Comparison of ENCODE assay signal across 15 mouse cellular contexts in genomic region chr4:84786583-84786982, GRCm38 (mm10).
DNase-seq lines count a peak whose midpoint lies in the region; ATAC-seq and TF ChIP-seq lines count a peak whose summit lies in the region.
"Had no signal": no experiment of that assay in that cellular context is flagged by ENCODE, and none has a peak within 500 bp of the region (broad histone marks: within the 10 kb centered on the region; RNA-seq: fewer than 3 reads in every experiment).

No protein-coding gene starts in this region.

- ATAC-seq in hindbrain, postnatal 0 days, result peak; percentile 71; the same call in 1 of the 2 replicates
- no peak; the same call in 1 of the 2 replicates for ATAC-seq in embryonic facial prominence, embryonic 13.5 days (ENCODE audit: insufficient number of reproducible peaks, insufficient read depth, low FRiP score, low TSS enrichment, low read depth)
- no peak for ATAC-seq in forebrain, embryonic 13.5 days
- ATAC-seq: forebrain, postnatal 0 days; intestine, embryonic 15.5 days had no signal

- no peaks in the 10 kb centered on the region for H3K36me3 ChIP-seq in hindbrain, postnatal 0 days (ENCODE audit: insufficient read depth, low read length)
- no peaks in the 10 kb centered on the region for H3K36me3 ChIP-seq in hindbrain, embryonic 10.5 days
- no peaks in the 10 kb centered on the region for H3K36me3 ChIP-seq in embryonic facial prominence, embryonic 13.5 days
- H3K36me3 ChIP-seq in limb, embryonic 10.5 days, result no peaks in the 10 kb centered on the region
- H3K36me3 ChIP-seq in forebrain, embryonic 13.5 days (ENCODE audit: poor library complexity, severe bottlenecking), result no peaks in the 10 kb centered on the region
- H3K36me3 ChIP-seq: intestine, embryonic 15.5 days; stomach, embryonic 15.5 days had no signal

- TF ChIP-seq CTCF in hindbrain, postnatal 0 days (IDR thresholded peaks at IDR 0.05; ENCODE audit: low read depth), result no peak

- H3K4me3 ChIP-seq in hindbrain, postnatal 0 days (ENCODE audit: low read length), result no peak overlapping the region
- no peak overlapping the region for H3K4me3 ChIP-seq in hindbrain, embryonic 10.5 days
- H3K4me3 ChIP-seq in embryonic facial prominence, embryonic 13.5 days, result no peak overlapping the region
- no peak overlapping the region for H3K4me3 ChIP-seq in limb, embryonic 10.5 days
- no peak overlapping the region for H3K4me3 ChIP-seq in forebrain, embryonic 13.5 days
- H3K4me3 ChIP-seq: intestine, embryonic 15.5 days; left cerebral cortex, adult 2 months; stomach, embryonic 15.5 days had no signal

- no peaks in the 10 kb centered on the region for H3K4me1 ChIP-seq in hindbrain, postnatal 0 days (ENCODE audit: insufficient read depth, low read length)
- H3K4me1 ChIP-seq in hindbrain, embryonic 10.5 days (replicated peaks), result no peaks in the 10 kb centered on the region
- peaks cover 17% of the 10 kb centered on the region for H3K4me1 ChIP-seq in embryonic facial prominence, embryonic 13.5 days
- H3K4me1 ChIP-seq in limb, embryonic 10.5 days, result peaks cover 12% of the 10 kb centered on the region
- H3K4me1 ChIP-seq in forebrain, embryonic 13.5 days, result 0 out of 2 replicates have a peak, but pooled peaks cover 4% of the 10 kb centered on the region
- H3K4me1 ChIP-seq: intestine, embryonic 15.5 days; stomach, embryonic 15.5 days had no signal

- H3K4me2 ChIP-seq in hindbrain, postnatal 0 days (ENCODE audit: low read depth, low read length), result no peak overlapping the region
- no peak overlapping the region for H3K4me2 ChIP-seq in embryonic facial prominence, embryonic 13.5 days
- H3K4me2 ChIP-seq in forebrain, embryonic 13.5 days, result no peak overlapping the region
- H3K4me2 ChIP-seq: intestine, embryonic 15.5 days; liver, embryonic 11.5 days; stomach, embryonic 15.5 days had no signal

- peak; percentile 46 for DNase-seq in adrenal gland, postnatal 14 days
- DNase-seq in adrenal gland, adult 2 months, result no peak
- DNase-seq in hindbrain, postnatal 0 days (ENCODE audit: low spot score), result no peak
- no peak for DNase-seq in hindbrain, embryonic 10.5 days (ENCODE audit: low spot score)
- no peak for DNase-seq in limb, embryonic 10.5 days (ENCODE audit: low spot score)
- no peak for DNase-seq in left cerebral cortex, adult 8-10 months (ENCODE audit: low spot score in 2 of 2)
- DNase-seq: forebrain, postnatal 0 days; kidney, postnatal 4 days; right cerebral cortex, postnatal 4 days had no signal

- no peaks in the 10 kb centered on the region for H3K27me3 ChIP-seq in hindbrain, postnatal 0 days (ENCODE audit: insufficient read depth, low read length)
- no peaks in the 10 kb centered on the region; the same call in 1 of the 2 replicates for H3K27me3 ChIP-seq in hindbrain, embryonic 10.5 days (ENCODE audit: insufficient read depth, poor library complexity, severe bottlenecking)
- H3K27me3 ChIP-seq in embryonic facial prominence, embryonic 13.5 days, result no peaks in the 10 kb centered on the region
- no peaks in the 10 kb centered on the region for H3K27me3 ChIP-seq in limb, embryonic 10.5 days (ENCODE audit: low read depth, poor library complexity, severe bottlenecking)
- no peaks in the 10 kb centered on the region for H3K27me3 ChIP-seq in forebrain, embryonic 13.5 days
- H3K27me3 ChIP-seq: intestine, embryonic 15.5 days; stomach, embryonic 15.5 days had no signal

- H3K9me3 ChIP-seq in hindbrain, postnatal 0 days (ENCODE audit: low read length), result no peaks in the 10 kb centered on the region
- no peaks in the 10 kb centered on the region for H3K9me3 ChIP-seq in hindbrain, embryonic 10.5 days
- no peaks in the 10 kb centered on the region for H3K9me3 ChIP-seq in embryonic facial prominence, embryonic 13.5 days
- H3K9me3 ChIP-seq in limb, embryonic 10.5 days (replicated peaks), result no peaks in the 10 kb centered on the region
- H3K9me3 ChIP-seq in forebrain, embryonic 13.5 days (replicated peaks), result no peaks in the 10 kb centered on the region
- H3K9me3 ChIP-seq: intestine, embryonic 15.5 days; stomach, embryonic 15.5 days had no signal

- 47% methylated on average over 6 of the region's 6 CpGs for WGBS in hindbrain, postnatal 0 days
- 67% methylated on average over 6 of the region's 6 CpGs for WGBS in hindbrain, embryonic 10.5 days
- 50% methylated on average over 6 of the region's 6 CpGs for WGBS in embryonic facial prominence, embryonic 13.5 days
- WGBS in limb, embryonic 10.5 days, result 62% methylated on average over 6 of the region's 6 CpGs
- WGBS in forebrain, embryonic 13.5 days, result 69% methylated on average over 6 of the region's 6 CpGs

- no peak overlapping the region for H3K27ac ChIP-seq in hindbrain, postnatal 0 days
- H3K27ac ChIP-seq in hindbrain, embryonic 10.5 days, result no peak overlapping the region
- 0 out of 2 replicates have a peak overlapping the region, but pooled peaks have one; percentile 14 for H3K27ac ChIP-seq in embryonic facial prominence, embryonic 13.5 days
- 0 out of 2 replicates have a peak overlapping the region, but pooled peaks have one; percentile 46 for H3K27ac ChIP-seq in limb, embryonic 10.5 days
- H3K27ac ChIP-seq in forebrain, embryonic 13.5 days, result no peak overlapping the region
- H3K27ac ChIP-seq: intestine, embryonic 15.5 days; left cerebral cortex, adult 2 months; stomach, embryonic 15.5 days had no signal

- H3K9ac ChIP-seq in hindbrain, postnatal 0 days (replicated peaks; ENCODE audit: low read length), result no peak overlapping the region
- H3K9ac ChIP-seq in embryonic facial prominence, embryonic 13.5 days, result no peak overlapping the region
- no peak overlapping the region for H3K9ac ChIP-seq in forebrain, embryonic 13.5 days
- H3K9ac ChIP-seq: forebrain, postnatal 0 days; intestine, embryonic 15.5 days; stomach, embryonic 15.5 days had no signal

Comparison
In these comparisons a context has a peak if more than half of its experiments do, and no peak if none do; other contexts are left out.
1. H3K27ac ChIP-seq: peak in embryonic facial prominence, embryonic 13.5 days (single experiment) and limb, embryonic 10.5 days (single experiment); none in hindbrain, postnatal 0 days (single experiment), hindbrain, embryonic 10.5 days (single experiment) and forebrain, embryonic 13.5 days (single experiment).